Mouse (Mus musculus) forebrain, embryonic 14.5 days (tissue): ENCODE measurements around the gene Arsa. TPM values are rescaled to one million over a fixed set of nuclear protein-coding genes. Genes with fewer than 3 reads are reported as not detected.

Experiments
- ATAC-seq: fragments of 200-750 bp; cut with Nextera tagmentation; 2 replicates; pipeline ENCODE4 v1.8.0; 2017; ENCODE audit warnings: mild to moderate bottlenecking, moderate library complexity
- DNase-seq: peaks from one replicate; pipeline ENCODE4 v3.0.0-alpha.2; 2015; ENCODE audit warnings: low spot score
- H3K27ac ChIP-seq: fragments of 300-500 bp; sonication (generic); 2 replicates; pipeline ENCODE4 v1.5.1; 2014; ENCODE audit warnings: low read depth, mild to moderate bottlenecking, control low read depth, low read length, moderate library complexity
- H3K27me3 ChIP-seq: fragments of 300-500 bp; sonication (generic); replicated peaks from 2 replicates; pipeline ENCODE4 v1.6.1; 2014; ENCODE audit warnings: low read length, control low read depth, mixed read lengths; ENCODE audit not compliant: control insufficient read depth, insufficient read depth
- H3K36me3 ChIP-seq: fragments of 300-500 bp; sonication (generic); 2 replicates; pipeline ENCODE4 v1.6.1; 2014; ENCODE audit warnings: low read length, control low read depth; ENCODE audit not compliant: control insufficient read depth, insufficient read depth
- H3K4me1 ChIP-seq: fragments of 300-500 bp; sonication (generic); 2 replicates; pipeline ENCODE4 v1.6.1; 2014; ENCODE audit warnings: antibody characterized with exemption, low read length, control low read depth; ENCODE audit not compliant: control insufficient read depth, insufficient read depth
- H3K4me2 ChIP-seq: fragments of 300-500 bp; sonication (generic); 2 replicates; pipeline ENCODE4 v1.6.1; 2014; ENCODE audit warnings: mild to moderate bottlenecking, control low read depth, low read length
- H3K4me3 ChIP-seq: fragments of 300-500 bp; sonication (generic); 2 replicates; pipeline ENCODE4 v1.5.1; 2014; ENCODE audit warnings: low read depth, low read length, control low read depth
- H3K9ac ChIP-seq: fragments of 300-500 bp; sonication (generic); 2 replicates; pipeline ENCODE4 v1.6.1; 2014; ENCODE audit warnings: mild to moderate bottlenecking, low read length, control low read depth, moderate library complexity
- H3K9me3 ChIP-seq: fragments of 300-500 bp; sonication (generic); replicated peaks from 2 replicates; pipeline ENCODE4 v1.6.1; 2016; ENCODE audit warnings: low read length, control low read depth, mixed read lengths; ENCODE audit not compliant: control insufficient read depth
- WGBS: fragments of 180-500 bp; shearing (Covaris S2); extraction: QIAGEN DNeasy Blood & Tissue Kit; methylation state at CpG from one replicate; pipeline ENCODE4 v1.1.7; 2014; 5-methylcytosine and 5-hydroxymethylcytosine counted together
- polyA plus RNA-seq: library from polyadenylated mRNA; unstranded; fragments of >200 nt; fragmentation: Nextera tagmentation; extraction: Ambion mirVana; gene quantifications from 2 replicates; pipeline ENCODE4 v1.2.1, GENCODE M21; 2014

Gene Arsa
- polyA plus RNA-seq, 1 experiment from 2014 or later, result 14.0 TPM

DNA sequence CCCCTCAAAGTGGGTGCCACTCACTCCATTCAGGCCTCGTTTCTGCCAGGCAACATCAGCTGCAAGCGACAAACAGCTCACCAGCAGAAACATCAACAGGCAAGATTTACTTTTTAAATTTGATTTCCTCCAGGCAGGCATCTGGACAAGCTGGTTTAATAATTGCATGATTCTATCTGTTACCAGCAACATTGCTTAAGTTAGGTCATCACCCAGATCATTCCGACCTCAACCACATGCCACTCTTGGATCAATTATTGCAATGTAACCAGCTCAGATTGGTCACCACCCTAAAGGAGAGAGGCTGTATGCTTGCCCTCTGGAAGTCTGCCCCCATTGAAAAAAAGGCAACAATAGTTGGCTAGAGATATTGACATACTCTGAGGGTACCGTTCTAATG is 5.7 kb downstream of the Arsa start:
- H3K9ac ChIP-seq, result no peak overlapping the region
- no peak for ATAC-seq
- no peak overlapping the region for H3K4me3 ChIP-seq
- H3K27me3 ChIP-seq, result no peaks in the 10 kb centered on the region
- no peaks in the 10 kb centered on the region for H3K9me3 ChIP-seq
- no peak for DNase-seq
- no peak overlapping the region for H3K27ac ChIP-seq
- H3K4me2 ChIP-seq, result no peak overlapping the region
- H3K4me1 ChIP-seq, result peaks cover 6% of the 10 kb centered on the region
- no peaks in the 10 kb centered on the region for H3K36me3 ChIP-seq
- 90% methylated on average over 4 of the region's 4 CpGs for WGBS

DNA sequence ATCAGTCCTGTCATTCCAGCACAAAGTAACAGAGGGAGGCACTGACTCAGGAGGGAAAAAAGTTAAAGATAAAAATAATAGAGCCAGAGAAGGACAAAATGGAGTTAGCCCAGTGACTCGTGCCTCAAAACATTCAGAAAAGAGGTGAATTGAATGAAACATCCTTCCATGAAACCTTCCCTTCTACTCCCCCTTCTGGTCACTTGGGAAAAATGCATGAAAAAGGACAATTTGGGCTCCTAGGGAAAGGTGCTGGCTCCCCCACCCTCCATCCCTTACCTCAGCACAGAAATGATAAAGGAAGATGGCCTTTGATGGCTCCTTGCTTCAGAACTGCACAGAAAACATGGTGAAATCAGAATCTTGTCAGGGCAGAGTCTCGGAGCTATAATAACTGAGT is 8.6 kb downstream of the Arsa start:
- Histone ChIP-seq H3K9ac (no peak overlapping the region), H3K27me3 (no peaks in the 10 kb centered on the region), H3K36me3 (no peaks in the 10 kb centered on the region), H3K27ac (no peak overlapping the region), H3K4me3 (no peak overlapping the region), H3K9me3 (no peaks in the 10 kb centered on the region), H3K4me1 (no peaks in the 10 kb centered on the region), H3K4me2 (no peak overlapping the region)
- peak; percentile 75 for DNase-seq
- 0 out of 2 replicates have a peak, but pooled peaks have one; percentile 28 for ATAC-seq
- WGBS, result 24% methylated on average over 2 of the region's 2 CpGs

DNA sequence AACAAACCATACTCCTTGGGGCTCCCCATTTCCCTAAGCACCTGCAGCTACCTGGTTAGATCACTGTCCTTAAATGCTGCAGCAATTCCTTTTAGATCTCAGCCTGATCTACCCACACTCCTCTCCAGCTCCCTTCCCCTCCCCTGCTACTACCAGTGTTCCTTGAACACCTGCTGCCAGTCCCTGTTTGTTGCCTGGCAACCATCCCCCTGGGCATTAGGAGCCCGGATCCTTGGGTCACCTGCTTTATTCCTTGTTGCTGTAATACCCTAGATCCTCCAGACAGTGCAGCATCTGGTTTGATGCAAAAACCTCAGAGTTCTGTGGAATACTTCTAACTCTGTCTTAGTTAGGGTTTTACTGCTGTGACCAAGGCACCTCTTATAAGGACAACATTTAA is 12.2 kb downstream of the Arsa start:
- DNase-seq (peak; percentile 56), ATAC-seq (peak; percentile 30)
- H3K4me3 ChIP-seq, result no peak overlapping the region
- H3K9ac ChIP-seq, result no peak overlapping the region
- H3K4me1 ChIP-seq, result no peaks in the 10 kb centered on the region
- 4% methylated on average over 1 of the region's 1 CpGs for WGBS
- H3K4me2 ChIP-seq, result no peak overlapping the region
- H3K36me3 ChIP-seq, result peaks cover 25% of the 10 kb centered on the region
- no peaks in the 10 kb centered on the region for H3K9me3 ChIP-seq
- no peak overlapping the region for H3K27ac ChIP-seq
- no peaks in the 10 kb centered on the region for H3K27me3 ChIP-seq

DNA sequence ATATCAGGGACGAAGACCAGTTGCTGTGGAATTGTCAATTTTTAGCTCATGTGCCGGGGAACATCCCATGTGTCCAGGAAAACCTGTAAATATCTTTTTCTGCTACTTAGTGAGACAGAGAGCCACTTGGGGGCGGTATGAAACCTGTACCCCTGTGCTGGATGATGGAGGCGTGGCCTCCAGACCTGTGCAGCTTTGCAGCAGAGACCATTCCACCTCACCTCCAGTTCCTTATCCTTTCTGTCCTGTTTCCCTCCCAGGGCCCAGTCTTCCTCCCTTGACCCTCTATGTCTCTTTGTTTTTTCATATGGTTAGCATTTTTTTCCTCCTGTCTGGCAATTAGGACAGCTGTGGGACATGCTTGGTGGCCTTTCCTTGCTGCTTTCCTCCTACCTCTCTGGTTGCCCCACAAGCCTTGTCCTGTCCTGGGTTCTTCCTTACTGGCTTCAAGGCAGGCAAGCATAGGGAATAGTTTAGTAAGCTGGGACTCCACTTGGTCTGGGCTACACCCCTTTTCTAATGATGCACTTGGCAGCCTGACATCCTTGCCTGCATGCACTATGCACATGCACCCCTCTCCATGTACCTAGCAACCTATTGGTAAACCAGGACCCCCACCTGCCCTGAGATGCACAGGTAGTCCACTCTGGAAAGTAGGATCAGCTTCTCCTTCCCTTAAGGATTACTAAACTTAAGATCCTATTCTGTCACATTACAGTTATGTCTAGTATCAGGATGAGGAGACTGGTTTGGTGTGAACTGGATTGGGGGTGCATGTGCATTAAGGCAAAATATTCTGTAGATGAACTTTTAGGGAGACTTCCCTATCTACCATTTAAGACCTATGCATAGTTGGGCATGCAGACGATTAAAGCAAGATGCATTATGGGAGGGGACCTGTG is 13.6 kb downstream of the Arsa start:
- Histone ChIP-seq H3K9me3 (no peaks in the 10 kb centered on the region), H3K27ac (no peak overlapping the region), H3K36me3 (peaks cover 39% of the 10 kb centered on the region), H3K9ac (no peak overlapping the region), H3K27me3 (no peaks in the 10 kb centered on the region), H3K4me1 (no peaks in the 10 kb centered on the region), H3K4me3 (no peak overlapping the region), H3K4me2 (no peak overlapping the region)
- DNase-seq, result no peak
- ATAC-seq, result no peak
- WGBS, result 67% methylated on average over 5 of the region's 5 CpGs

DNA sequence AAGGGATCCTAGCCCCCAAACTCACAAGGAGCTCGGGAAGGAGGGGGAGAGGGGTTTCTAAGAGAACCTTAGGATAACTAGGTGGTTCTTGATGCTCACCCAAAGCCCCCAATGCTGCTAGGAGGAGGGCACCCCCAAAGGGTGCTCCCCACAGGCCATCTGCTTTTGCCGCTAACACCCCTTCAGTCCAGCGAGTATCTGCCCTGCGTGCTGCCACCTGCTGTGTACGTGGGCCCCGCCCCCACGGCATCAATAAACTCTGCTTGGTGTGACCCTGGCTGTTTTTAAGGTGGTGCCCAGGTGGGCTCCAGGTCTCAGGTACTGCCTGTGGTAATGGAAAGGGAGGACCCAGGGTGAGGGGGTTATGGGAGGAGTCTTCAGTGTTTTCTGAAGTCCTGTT is 15.0 kb downstream of the Arsa start:
- Histone ChIP-seq H3K4me3 (no peak overlapping the region), H3K27me3 (no peaks in the 10 kb centered on the region), H3K9ac (no peak overlapping the region), H3K4me1 (no peaks in the 10 kb centered on the region), H3K36me3 (peaks cover 53% of the 10 kb centered on the region), H3K4me2 (no peak overlapping the region), H3K9me3 (no peaks in the 10 kb centered on the region), H3K27ac (no peak overlapping the region)
- no peak for ATAC-seq
- 86% methylated on average over 7 of the region's 7 CpGs for WGBS
- no peak for DNase-seq

DNA sequence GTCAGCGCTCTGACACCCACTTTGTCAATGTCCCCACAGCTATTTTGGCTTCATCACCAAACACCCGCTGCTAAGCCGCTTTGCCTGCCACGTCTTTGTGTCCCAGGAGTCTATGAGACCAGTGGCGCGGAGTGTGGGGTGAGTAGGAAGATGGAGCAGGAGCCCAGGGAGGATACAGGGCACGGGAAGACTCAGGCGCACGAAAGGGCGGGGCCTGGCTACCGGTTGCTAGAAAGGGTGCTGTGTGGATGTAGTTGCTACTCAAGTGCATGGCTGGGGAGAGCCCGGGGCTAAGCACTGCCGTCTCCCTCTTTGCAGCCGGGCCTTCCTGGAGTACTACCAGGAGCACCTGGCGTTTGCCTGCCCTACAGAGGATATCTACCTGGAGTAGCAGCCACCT is 15.9 kb downstream of the Arsa start:
- Histone ChIP-seq H3K4me1 (no peaks in the 10 kb centered on the region), H3K9me3 (no peaks in the 10 kb centered on the region), H3K27ac (no peak overlapping the region), H3K27me3 (no peaks in the 10 kb centered on the region), H3K36me3 (peaks cover 61% of the 10 kb centered on the region), H3K4me3 (no peak overlapping the region), H3K4me2 (no peak overlapping the region), H3K9ac (no peak overlapping the region)
- 88% methylated on average over 15 of the region's 15 CpGs for WGBS
- no peak for DNase-seq
- no peak for ATAC-seq

DNA sequence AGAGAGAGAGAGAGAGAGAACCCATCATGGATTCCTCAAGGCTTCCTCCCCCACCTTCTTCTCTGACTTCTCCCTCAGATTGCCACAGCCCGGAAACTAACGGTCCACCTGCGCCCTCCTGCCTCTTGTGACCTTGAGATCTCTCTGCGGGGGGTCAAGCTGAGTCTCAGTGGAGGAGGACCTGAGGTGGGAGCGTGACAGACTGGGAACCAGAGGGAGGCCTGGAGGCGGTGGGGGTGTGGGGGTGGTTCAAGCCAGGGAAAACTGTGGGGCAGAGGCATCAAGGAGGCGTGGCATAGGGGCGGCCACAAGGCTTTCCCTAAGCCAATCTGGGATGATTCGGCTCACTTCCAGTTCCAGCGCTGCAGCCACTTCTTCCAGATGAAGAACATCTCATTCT is 16.9 kb downstream of the Arsa start:
- Histone ChIP-seq H3K4me2 (no peak overlapping the region), H3K9me3 (no peaks in the 10 kb centered on the region), H3K4me3 (no peak overlapping the region), H3K9ac (no peak overlapping the region), H3K27ac (no peak overlapping the region), H3K27me3 (no peaks in the 10 kb centered on the region), H3K4me1 (peaks cover 4% of the 10 kb centered on the region), H3K36me3 (peaks cover 62% of the 10 kb centered on the region)
- ATAC-seq, result no peak
- WGBS, result 81% methylated on average over 10 of the region's 10 CpGs
- no peak for DNase-seq

DNA sequence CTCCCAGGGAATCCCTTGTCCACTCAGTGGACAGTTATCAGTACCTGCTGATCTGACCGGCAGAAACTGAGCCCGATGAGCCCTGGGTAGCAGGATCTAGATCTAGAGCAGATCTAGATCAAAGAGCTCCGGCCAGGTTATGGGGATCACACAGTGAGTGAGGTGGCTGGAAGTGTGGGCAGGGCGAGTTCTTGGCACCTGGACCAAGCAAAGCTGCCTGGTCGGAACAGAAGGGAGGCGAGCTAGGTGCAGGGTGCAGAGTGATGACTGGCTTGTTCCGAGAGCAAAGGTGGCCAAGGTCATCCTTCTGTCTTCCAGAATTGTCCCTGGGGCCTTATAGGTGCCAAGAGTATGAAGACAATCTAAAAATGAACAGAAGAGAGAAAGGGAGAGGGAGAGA is 17.4 kb downstream of the Arsa start:
- 93% methylated on average over 7 of the region's 7 CpGs for WGBS
- Histone ChIP-seq H3K4me3 (no peak overlapping the region), H3K4me1 (peaks cover 9% of the 10 kb centered on the region), H3K27me3 (no peaks in the 10 kb centered on the region), H3K36me3 (peaks cover 62% of the 10 kb centered on the region), H3K27ac (no peak overlapping the region), H3K9me3 (no peaks in the 10 kb centered on the region), H3K9ac (no peak overlapping the region), H3K4me2 (no peak overlapping the region)
- ATAC-seq, result no peak
- DNase-seq, result no peak

DNA sequence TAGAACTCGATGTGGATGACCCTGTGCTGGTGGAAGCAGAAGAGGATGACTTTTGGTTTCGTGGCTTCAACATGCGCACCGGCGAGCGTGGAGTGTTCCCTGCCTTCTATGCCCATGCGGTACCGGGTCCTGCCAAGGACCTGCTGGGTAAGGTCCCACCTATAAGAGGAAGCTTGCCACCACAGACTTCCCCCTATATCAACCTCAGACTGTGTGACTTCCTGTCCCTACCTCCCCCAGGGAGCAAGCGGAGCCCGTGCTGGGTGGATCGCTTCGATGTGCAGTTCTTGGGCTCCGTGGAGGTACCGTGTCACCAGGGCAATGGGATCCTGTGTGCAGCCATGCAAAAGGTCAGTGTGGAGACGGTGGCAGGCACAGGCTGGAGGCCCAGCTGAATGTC is 18.3 kb downstream of the Arsa start:
- H3K27ac ChIP-seq, result no peak overlapping the region
- peaks cover 10% of the 10 kb centered on the region for H3K4me1 ChIP-seq
- no peaks in the 10 kb centered on the region for H3K9me3 ChIP-seq
- H3K4me3 ChIP-seq, result no peak overlapping the region
- 97% methylated on average over 15 of the region's 15 CpGs for WGBS
- H3K4me2 ChIP-seq, result no peak overlapping the region
- ATAC-seq, result no peak
- H3K36me3 ChIP-seq, result peaks cover 62% of the 10 kb centered on the region
- DNase-seq, result no peak
- H3K27me3 ChIP-seq, result no peaks in the 10 kb centered on the region
- no peak overlapping the region for H3K9ac ChIP-seq
